Mouse (Mus musculus) T-cell, adult 2 months (primary cell): ENCODE results near the gene Cryab.

Experiments
- DNase-seq: peaks from one replicate; pipeline ENCODE4 v3.0.0; 2022; ENCODE audit warnings: low spot score

The Cryab gene

GRCm38 (mm10) chr9:50797641-50798040, 46.5 kb downstream of the Cryab start:
- DNase-seq: no peak

GRCm38 (mm10) chr9:50798368-50798767, 47.2 kb downstream of the Cryab start:
- DNase-seq: no peak

GRCm38 (mm10) chr9:50800985-50801384, 49.9 kb downstream of the Cryab start:
- peak; percentile 47 for DNase-seq

- no peak for DNase-seq
These were observed 52.0 kb downstream of the Cryab start for GRCm38 (mm10) chr9:50803055-50803671.
